Mouse (Mus musculus) heart, postnatal 0 days (tissue): ENCODE results near the gene Stard8. TPM values are rescaled to one million over a fixed set of nuclear protein-coding genes. Genes with fewer than 3 reads are reported as not detected.
"Not testable (repeated sequence)": the region's sequence is repeated elsewhere in the genome, so short reads cannot be mapped to it uniquely, and the experiment has no call there.

Experiments
- ATAC-seq: fragments of 200-750 bp; cut with Nextera tagmentation; 2 replicates; pipeline ENCODE4 v1.8.0; 2017; ENCODE audit warnings: low read depth, moderate number of reproducible peaks, moderate library complexity; ENCODE audit not compliant: insufficient read depth
- DNase-seq: peaks from one replicate; pipeline ENCODE4 v3.0.0-alpha.2; 2016; ENCODE audit warnings: low spot score
- H3K27ac ChIP-seq: fragments of 300-500 bp; sonication (generic); 2 replicates; pipeline ENCODE4 v1.5.1; 2014; ENCODE audit warnings: low read depth, mild to moderate bottlenecking
- H3K27me3 ChIP-seq: fragments of 300-500 bp; sonication (generic); 2 replicates; pipeline ENCODE4 v1.6.1; 2014; ENCODE audit warnings: low read length, mixed read lengths; ENCODE audit not compliant: control insufficient read depth, insufficient read depth
- H3K36me3 ChIP-seq: fragments of 300-500 bp; sonication (generic); replicated peaks from 2 replicates; pipeline ENCODE4 v1.6.1; 2014; ENCODE audit warnings: low read length, mixed read lengths; ENCODE audit not compliant: control insufficient read depth, insufficient read depth
- H3K4me1 ChIP-seq: fragments of 300-500 bp; sonication (generic); 2 replicates; pipeline ENCODE4 v1.6.1; 2014; ENCODE audit warnings: antibody characterized with exemption; ENCODE audit not compliant: control insufficient read depth, insufficient read depth
- H3K4me2 ChIP-seq: fragments of 300-500 bp; sonication (generic); 2 replicates; pipeline ENCODE4 v1.6.1; 2014; ENCODE audit warnings: low read depth, mild to moderate bottlenecking, low read length, moderate library complexity
- H3K4me3 ChIP-seq: fragments of 300-500 bp; sonication (generic); 2 replicates; pipeline ENCODE4 v1.5.1; 2014; ENCODE audit warnings: low read depth, low read length
- H3K9ac ChIP-seq: fragments of 300-500 bp; sonication (generic); replicated peaks from 2 replicates; pipeline ENCODE4 v1.6.1; 2014; ENCODE audit warnings: low read depth, low read length, mixed read lengths
- H3K9me3 ChIP-seq: fragments of 300-500 bp; sonication (generic); replicated peaks from 2 replicates; pipeline ENCODE4 v1.6.1; 2016; ENCODE audit warnings: low read length; ENCODE audit not compliant: control insufficient read depth
- CTCF ChIP-seq: IDR thresholded peaks from 2 replicates; pipeline ENCODE4 v1.5.1; 2016; ENCODE audit warnings: antibody characterized with exemption, control low read depth, low read depth
- EP300 ChIP-seq: IDR thresholded peaks from 2 replicates; pipeline ENCODE4 v1.6.1; 2016; ENCODE audit warnings: antibody characterized with exemption, low read depth
- WGBS: fragments of 180-500 bp; shearing (Covaris S2); extraction: QIAGEN DNeasy Blood & Tissue Kit; methylation state at CpG from one replicate; pipeline ENCODE4 v1.1.7; 2014; 5-methylcytosine and 5-hydroxymethylcytosine counted together
- polyA plus RNA-seq: library from polyadenylated mRNA; unstranded; fragments of >200 nt; fragmentation: Nextera tagmentation; extraction: Ambion mirVana; gene quantifications from 2 replicates; pipeline ENCODE4 v1.2.1, GENCODE M21; 2015
- total RNA-seq: library from RNA; depleted of rRNA; stranded (reverse); fragments of >200 nt; gene quantifications from 2 replicates; pipeline ENCODE4 v1.2.3, GENCODE M21; 2014; ENCODE audit warnings: low replicate concordance; rRNA removed

Gene Stard8
- 32.4 and 42.0 TPM in 2 replicates for total RNA-seq
- 13.6 and 14.5 TPM in 2 replicates for polyA plus RNA-seq

DNA sequence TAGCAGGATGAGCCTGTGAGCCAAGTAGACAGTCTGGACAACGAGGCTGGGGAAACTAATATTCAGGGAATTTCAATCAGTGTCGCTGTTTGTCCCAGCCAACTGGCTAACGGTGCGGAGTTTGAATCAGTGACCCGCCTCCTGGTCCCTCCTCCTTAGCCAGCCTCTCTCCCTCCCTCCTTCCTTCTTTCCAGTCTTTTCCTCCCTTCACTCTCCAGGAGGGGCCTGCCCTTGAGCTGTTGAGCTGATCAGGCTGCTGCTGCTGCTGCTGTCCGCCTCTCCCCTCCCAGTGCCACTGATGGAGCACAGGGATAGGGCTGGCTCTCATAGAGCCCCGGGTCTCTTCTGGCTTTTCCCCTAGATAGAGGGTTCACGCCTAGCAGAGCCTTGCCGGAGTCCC, at the start of gene Stard8:
Stard8 (plus strand) TSS at position 203 of the 400 bp plus-strand sequence.
- Histone ChIP-seq H3K4me1 (peaks cover 9% of the 10 kb centered on the region), H3K4me2 (peak within 1 kb of the TSS; percentile 46), H3K27me3 (0 out of 2 replicates have a peak, but pooled peaks cover 2% of the 10 kb centered on the region), H3K4me3 (peak within 1 kb of the TSS; percentile 28), H3K9ac (no peak within 1 kb of the TSS), H3K9me3 (no peaks in the 10 kb centered on the region), H3K36me3 (no peaks in the 10 kb centered on the region), H3K27ac (peak within 1 kb of the TSS; percentile 25; the same call in 1 of the 2 replicates)
- TF ChIP-seq EP300 (no peak), CTCF (no peak)
- 34% methylated on average over 9 of the region's 9 CpGs for WGBS
- ATAC-seq = peak; percentile 67
- no peak for DNase-seq

DNA sequence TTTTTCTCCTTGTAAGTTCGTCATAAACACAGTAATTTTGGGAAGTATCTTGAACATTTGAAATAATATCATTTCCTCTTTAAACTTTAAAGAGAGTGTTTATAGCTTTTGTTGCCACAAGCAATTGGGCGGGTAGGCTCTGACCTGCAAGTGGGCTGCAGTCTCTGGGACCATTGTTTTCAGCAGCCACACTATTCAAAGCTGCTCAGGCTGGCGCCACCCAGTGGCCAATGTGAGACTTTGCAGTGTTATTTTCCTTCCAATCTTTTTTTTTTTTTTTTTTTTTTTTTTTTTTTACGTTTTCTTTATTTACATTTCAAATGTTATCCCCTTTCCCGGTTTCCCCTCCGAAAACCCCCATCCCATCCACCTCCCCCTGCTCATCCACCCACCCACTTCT, 49.1 kb upstream of the Stard8 start:
- H3K27ac ChIP-seq = no peak overlapping the region
- no peak overlapping the region for H3K4me2 ChIP-seq
- no peak overlapping the region for H3K9ac ChIP-seq
- no peaks in the 10 kb centered on the region for H3K27me3 ChIP-seq
- no peaks in the 10 kb centered on the region for H3K4me1 ChIP-seq
- 24% methylated on average over 6 of the region's 6 CpGs for whole genome bisulfite sequencing
- H3K9me3 ChIP-seq = no peaks in the 10 kb centered on the region
- no peak for TF ChIP-seq EP300
- peak; percentile 52 for TF ChIP-seq CTCF
- H3K4me3 ChIP-seq = no peak overlapping the region
- no peaks in the 10 kb centered on the region for H3K36me3 ChIP-seq
- no peak for ATAC-seq
- DNase-seq = peak; percentile 13

DNA sequence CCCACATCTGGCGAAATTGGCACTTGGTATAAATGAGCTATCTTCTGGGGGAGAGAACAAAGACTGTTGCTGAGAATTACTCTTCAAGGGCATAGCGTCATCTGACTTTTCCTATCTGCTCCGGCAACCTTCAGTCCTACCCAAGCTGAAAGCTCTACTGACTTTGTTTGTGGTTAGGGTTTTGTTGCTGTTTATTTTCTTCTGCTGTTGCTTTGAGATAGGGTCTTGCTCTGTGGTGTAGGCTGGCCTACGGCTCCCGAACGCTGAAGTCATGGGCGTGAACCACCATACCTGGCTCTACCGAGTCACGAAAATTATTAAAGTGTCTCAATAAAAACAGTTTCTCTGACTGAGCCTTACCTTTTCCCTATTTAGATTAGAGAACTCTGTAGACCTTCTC, 44.8 kb upstream of the Stard8 start:
- no peaks in the 10 kb centered on the region for H3K9me3 ChIP-seq
- H3K4me1 ChIP-seq = no peaks in the 10 kb centered on the region
- no peak overlapping the region for H3K4me2 ChIP-seq
- DNase-seq (no peak), ATAC-seq (no peak)
- WGBS = 82% methylated on average over 9 of the region's 9 CpGs
- no peak overlapping the region for H3K4me3 ChIP-seq
- H3K36me3 ChIP-seq = no peaks in the 10 kb centered on the region
- no peak overlapping the region for H3K9ac ChIP-seq
- no peak overlapping the region for H3K27ac ChIP-seq
- no peaks in the 10 kb centered on the region for H3K27me3 ChIP-seq
- no peak for TF ChIP-seq EP300
- no peak for TF ChIP-seq CTCF

- 48% methylated on average over 4 of the region's 4 CpGs for WGBS
- Histone ChIP-seq H3K4me1 (no peaks in the 10 kb centered on the region), H3K9me3 (no peaks in the 10 kb centered on the region), H3K27me3 (no peaks in the 10 kb centered on the region; the same call in 1 of the 2 replicates), H3K4me3 (no peak overlapping the region), H3K9ac (no peak overlapping the region), H3K36me3 (no peaks in the 10 kb centered on the region), H3K27ac (no peak overlapping the region), H3K4me2 (no peak overlapping the region)
- DNase-seq (no peak), ATAC-seq (no peak)
- TF ChIP-seq CTCF (no peak), EP300 (no peak)
Measured at GRCm38 (mm10) chrX:98959050-98959449, 44.0 kb upstream of the Stard8 start.

DNA sequence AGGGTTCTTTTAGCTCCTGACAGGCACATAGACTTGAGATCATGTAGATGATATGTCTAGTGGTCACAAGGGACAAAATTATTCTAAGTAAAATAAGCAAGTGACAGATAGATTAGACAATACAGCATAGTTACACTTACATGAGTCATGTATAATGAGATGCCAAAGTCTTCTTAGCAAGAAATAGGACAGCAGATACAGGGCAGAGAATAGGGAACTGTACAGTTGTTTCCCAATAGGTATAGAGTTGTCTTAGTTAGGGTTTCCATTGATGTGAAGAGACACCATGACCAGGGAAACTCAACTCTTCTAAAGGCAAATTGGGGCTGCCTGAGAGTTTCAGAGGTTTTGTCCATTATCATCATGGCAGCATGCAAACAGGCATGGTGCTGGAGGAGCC, 39.3 kb upstream of the Stard8 start:
- Histone ChIP-seq H3K27ac (no peak overlapping the region), H3K36me3 (no peaks in the 10 kb centered on the region), H3K4me3 (no peak overlapping the region), H3K4me1 (no peaks in the 10 kb centered on the region), H3K4me2 (no peak overlapping the region), H3K9ac (no peak overlapping the region), H3K27me3 (no peaks in the 10 kb centered on the region; the same call in 1 of the 2 replicates), H3K9me3 (no peaks in the 10 kb centered on the region)
- TF ChIP-seq CTCF (no peak), EP300 (no peak)
- DNase-seq = no peak
- ATAC-seq = no peak

DNA sequence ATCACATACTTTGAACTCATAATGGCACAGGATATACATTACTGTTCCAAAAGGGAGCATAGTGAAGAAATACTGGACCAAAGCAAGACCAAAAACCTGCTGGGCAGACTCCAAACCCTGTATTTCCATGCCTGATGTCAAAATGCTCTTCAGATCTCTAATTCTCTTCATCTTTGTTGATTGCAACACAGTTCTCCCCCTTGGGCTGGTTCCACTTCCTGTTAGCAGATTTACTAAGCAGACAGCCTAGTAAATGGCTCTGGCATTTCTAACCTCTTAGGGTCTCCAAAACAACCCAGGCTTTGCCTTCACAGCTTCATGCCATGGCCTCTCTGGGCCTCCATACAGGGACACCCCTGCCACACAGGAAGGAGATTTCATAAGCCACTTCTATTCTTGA, 38.5 kb upstream of the Stard8 start:
- Histone ChIP-seq H3K4me2 (no peak overlapping the region), H3K9ac (no peak overlapping the region), H3K27ac (no peak overlapping the region), H3K4me1 (no peaks in the 10 kb centered on the region), H3K9me3 (no peaks in the 10 kb centered on the region), H3K27me3 (no peaks in the 10 kb centered on the region; the same call in 1 of the 2 replicates), H3K36me3 (no peaks in the 10 kb centered on the region), H3K4me3 (no peak overlapping the region)
- no peak for TF ChIP-seq EP300
- TF ChIP-seq CTCF = no peak
- ATAC-seq = no peak
- no peak for DNase-seq

GRCm38 (mm10) chrX:98986611-98987010, 16.4 kb upstream of the Stard8 start:
- DNase-seq, ATAC-seq, H3K27me3 ChIP-seq, H3K4me2 ChIP-seq, H3K27ac ChIP-seq, H3K9me3 ChIP-seq, H3K36me3 ChIP-seq, H3K4me3 ChIP-seq, H3K9ac ChIP-seq, H3K4me1 ChIP-seq: not testable (repeated sequence)
- WGBS = 40% methylated on average over 5 of the region's 5 CpGs
